Mouse (Mus musculus): ENCODE results near the gene Diras2. TPM values are rescaled to one million over a fixed set of nuclear protein-coding genes. Genes with fewer than 3 reads are reported as not detected.
"Not testable (repeated sequence)": the region's sequence is repeated elsewhere in the genome, so short reads cannot be mapped to it uniquely, and the experiment has no call there.

The Diras2 gene
- polyA plus RNA-seq, 1 experiment, result 1.2 TPM

- Histone ChIP-seq H3K4me1 (ENCODE audit: control insufficient read depth, insufficient read depth, low read length) (no peaks in the 10 kb centered on the region), H3K4me3 (ENCODE audit: insufficient read depth, low read length) (no peak overlapping the region), H3K27ac (ENCODE audit: insufficient read depth, low read length) (no peak overlapping the region)
- TF ChIP-seq CTCF (IDR thresholded peaks at IDR 0.05; ENCODE audit: borderline replicate concordance, insufficient read depth, low read length), result no peak
- no peak for TF ChIP-seq POLR2A (IDR thresholded peaks at IDR 0.05; ENCODE audit: low read depth, low read length)
Observed at GRCm38 (mm10) chr13:52507460-52508293, 23.4 kb downstream of the Diras2 start.

- H3K4me1 ChIP-seq (ENCODE audit: control insufficient read depth, insufficient read depth, low read length); H3K4me3 ChIP-seq (ENCODE audit: insufficient read depth, low read length); H3K27ac ChIP-seq (ENCODE audit: insufficient read depth, low read length): not testable (repeated sequence)
Observed at GRCm38 (mm10) chr13:52506822-52507221, 24.3 kb downstream of the Diras2 start.

GRCm38 (mm10) chr13:52505683-52506285, 25.3 kb downstream of the Diras2 start:
- not testable (repeated sequence) for H3K4me3 ChIP-seq (ENCODE audit: insufficient read depth, low read length); H3K27ac ChIP-seq (ENCODE audit: insufficient read depth, low read length); H3K4me1 ChIP-seq (ENCODE audit: control insufficient read depth, insufficient read depth, low read length)

- TF ChIP-seq POLR2A (IDR thresholded peaks at IDR 0.05; ENCODE audit: low read depth, low read length) (no peak), CTCF (IDR thresholded peaks at IDR 0.05; ENCODE audit: borderline replicate concordance, insufficient read depth, low read length) (no peak)
- no peak overlapping the region for H3K4me3 ChIP-seq (ENCODE audit: insufficient read depth, low read length)
- H3K4me1 ChIP-seq (ENCODE audit: control insufficient read depth, insufficient read depth, low read length), result no peaks in the 10 kb centered on the region
- H3K27ac ChIP-seq (ENCODE audit: insufficient read depth, low read length), result no peak overlapping the region
Observed at GRCm38 (mm10) chr13:52501686-52502085, 29.4 kb downstream of the Diras2 start.

- H3K4me1 ChIP-seq (ENCODE audit: control insufficient read depth, insufficient read depth, low read length), result no peaks in the 10 kb centered on the region
- no peak overlapping the region for H3K4me3 ChIP-seq (ENCODE audit: insufficient read depth, low read length)
- TF ChIP-seq POLR2A (IDR thresholded peaks at IDR 0.05; ENCODE audit: low read depth, low read length) (no peak), CTCF (IDR thresholded peaks at IDR 0.05; ENCODE audit: borderline replicate concordance, insufficient read depth, low read length) (no peak)
- no peak overlapping the region for H3K27ac ChIP-seq (ENCODE audit: insufficient read depth, low read length)
Observed at GRCm38 (mm10) chr13:52497029-52497550, 34.0 kb downstream of the Diras2 start.

- Histone ChIP-seq H3K27ac (ENCODE audit: insufficient read depth, low read length) (no peak overlapping the region), H3K4me1 (ENCODE audit: control insufficient read depth, insufficient read depth, low read length) (no peaks in the 10 kb centered on the region), H3K4me3 (ENCODE audit: insufficient read depth, low read length) (no peak overlapping the region)
- no peak for TF ChIP-seq POLR2A (IDR thresholded peaks at IDR 0.05; ENCODE audit: low read depth, low read length)
- TF ChIP-seq CTCF (IDR thresholded peaks at IDR 0.05; ENCODE audit: borderline replicate concordance, insufficient read depth, low read length), result no peak
Observed at GRCm38 (mm10) chr13:52488821-52489220, 42.3 kb downstream of the Diras2 start.

DNA sequence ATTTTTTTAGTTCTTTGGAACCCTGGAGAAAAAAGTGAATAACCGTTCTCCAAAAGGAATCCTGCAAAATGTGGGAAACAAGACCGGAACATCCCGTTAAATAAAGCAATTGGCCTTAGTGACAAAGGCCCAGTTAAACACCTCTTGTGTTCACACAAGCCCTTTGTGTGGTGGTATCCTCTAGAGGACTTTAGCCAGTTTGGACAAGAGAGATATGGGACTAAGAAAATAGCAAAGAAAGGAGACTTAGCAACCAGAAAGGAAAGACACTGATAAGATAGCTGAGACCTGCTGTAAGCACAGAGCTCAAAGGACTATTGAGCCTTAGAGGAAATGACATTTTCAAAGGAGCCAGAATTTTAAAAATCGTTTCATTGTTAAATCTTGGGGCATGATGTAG, 47.0 kb downstream of the Diras2 start:
- H3K27ac ChIP-seq (ENCODE audit: insufficient read depth, low read length), result no peak overlapping the region

GRCm38 (mm10) chr13:52481786-52482185, 49.3 kb downstream of the Diras2 start:
- Histone ChIP-seq H3K4me3 (ENCODE audit: insufficient read depth, low read length) (no peak overlapping the region), H3K27ac (ENCODE audit: insufficient read depth, low read length) (no peak overlapping the region)
- TF ChIP-seq CTCF (IDR thresholded peaks at IDR 0.05; ENCODE audit: borderline replicate concordance, insufficient read depth, low read length) (no peak), POLR2A (IDR thresholded peaks at IDR 0.05; ENCODE audit: low read depth, low read length) (no peak)

More for the DNA sequence above, 47.0 kb downstream of the Diras2 start:
- no peak overlapping the region for H3K4me3 ChIP-seq (ENCODE audit: insufficient read depth, low read length)
- no peak for TF ChIP-seq POLR2A (IDR thresholded peaks at IDR 0.05; ENCODE audit: low read depth, low read length)
- no peak for TF ChIP-seq CTCF (IDR thresholded peaks at IDR 0.05; ENCODE audit: borderline replicate concordance, insufficient read depth, low read length)
- 0 out of 2 replicates have a peak, but pooled peaks cover 5% of the 10 kb centered on the region for H3K4me1 ChIP-seq (ENCODE audit: control insufficient read depth, insufficient read depth, low read length)

DNA sequence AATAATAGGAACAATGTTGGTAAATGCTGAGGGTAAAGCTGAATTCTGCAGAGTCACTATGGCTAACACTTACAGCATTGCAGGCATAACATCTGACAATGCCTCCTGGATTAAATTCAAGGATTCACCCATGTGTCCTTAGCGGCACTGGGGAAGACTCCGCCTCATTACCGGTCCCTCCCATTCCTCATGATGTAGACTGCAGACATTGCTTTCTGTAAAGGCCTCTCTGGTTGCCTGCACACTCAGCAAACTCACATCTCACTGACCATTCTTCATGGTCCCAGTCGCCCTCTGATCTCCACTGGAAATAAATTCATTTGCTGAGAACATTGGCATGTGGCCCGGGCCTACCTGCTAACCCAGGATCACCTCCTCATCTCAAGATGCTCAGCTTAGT, 51.9 kb downstream of the Diras2 start:
- H3K4me3 ChIP-seq (ENCODE audit: insufficient read depth, low read length), result no peak overlapping the region
- 0 out of 2 replicates have a peak, but pooled peaks cover 5% of the 10 kb centered on the region for H3K4me1 ChIP-seq (ENCODE audit: control insufficient read depth, insufficient read depth, low read length)
- no peak for TF ChIP-seq CTCF (IDR thresholded peaks at IDR 0.05; ENCODE audit: borderline replicate concordance, insufficient read depth, low read length)
- no peak overlapping the region for H3K27ac ChIP-seq (ENCODE audit: insufficient read depth, low read length)

More at GRCm38 (mm10) chr13:52481786-52482185, 49.3 kb downstream of the Diras2 start:
- H3K4me1 ChIP-seq (ENCODE audit: control insufficient read depth, insufficient read depth, low read length), result 0 out of 2 replicates have a peak, but pooled peaks cover 5% of the 10 kb centered on the region

- Histone ChIP-seq H3K27ac (ENCODE audit: insufficient read depth, low read length) (no peak overlapping the region), H3K4me3 (ENCODE audit: insufficient read depth, low read length) (no peak overlapping the region), H3K4me1 (ENCODE audit: control insufficient read depth, insufficient read depth, low read length) (0 out of 2 replicates have a peak, but pooled peaks cover 5% of the 10 kb centered on the region)
- no peak for TF ChIP-seq POLR2A (IDR thresholded peaks at IDR 0.05; ENCODE audit: low read depth, low read length)
- TF ChIP-seq CTCF (IDR thresholded peaks at IDR 0.05; ENCODE audit: borderline replicate concordance, insufficient read depth, low read length), result no peak
Observed at GRCm38 (mm10) chr13:52476998-52477601, 54.0 kb downstream of the Diras2 start.

Data from embryonic fibroblast, embryonic 13.5 days (primary cell).